Mouse (Mus musculus): ENCODE results near the gene Snx7. TPM values are rescaled to one million over a fixed set of nuclear protein-coding genes. Genes with fewer than 3 reads are reported as not detected.

Gene Snx7
- polyA plus RNA-seq (2017; shearing (Covaris generic)) = 0.27 TPM

GRCm38 (mm10) chr3:117868637-117869323 is at the start of gene Snx7:
TSS of gene Snx7 (minus strand) at chr3:117868936.

